Mouse (Mus musculus): ENCODE results near the gene Dhx34.

- no peak for TF ChIP-seq MAFK (IDR thresholded peaks at IDR 0.05; ENCODE audit: insufficient read depth, low read depth, low read length)
- TF ChIP-seq HCFC1 (IDR thresholded peaks at IDR 0.05; ENCODE audit: borderline replicate concordance, insufficient read depth, low read length) = no peak
- no peak for TF ChIP-seq ZC3H11A (IDR thresholded peaks at IDR 0.05; ENCODE audit: borderline replicate concordance, low read depth, low read length)
- TF ChIP-seq ZNF384 (IDR thresholded peaks at IDR 0.05; ENCODE audit: low read depth, low read length) = no peak
- TF ChIP-seq CHD2 (IDR thresholded peaks at IDR 0.05; ENCODE audit: low read depth, low read length) = no peak
These were observed 71.4 kb downstream of the Dhx34 start for GRCm38 (mm10) chr7:16150191-16151145.
